Mouse (Mus musculus) cerebellum, adult 9-11 months (tissue): ENCODE data around the gene Tbx2.

ENCODE experiments used
- DNase-seq: peaks from one replicate; pipeline ENCODE4 v3.0.0; 2022

Gene Tbx2

GRCm38 (mm10) chr11:85832231-85832924 is at the start of gene Tbx2:
Tbx2 (plus strand) TSS chr11:85832551.
- no peak for DNase-seq

DNA sequence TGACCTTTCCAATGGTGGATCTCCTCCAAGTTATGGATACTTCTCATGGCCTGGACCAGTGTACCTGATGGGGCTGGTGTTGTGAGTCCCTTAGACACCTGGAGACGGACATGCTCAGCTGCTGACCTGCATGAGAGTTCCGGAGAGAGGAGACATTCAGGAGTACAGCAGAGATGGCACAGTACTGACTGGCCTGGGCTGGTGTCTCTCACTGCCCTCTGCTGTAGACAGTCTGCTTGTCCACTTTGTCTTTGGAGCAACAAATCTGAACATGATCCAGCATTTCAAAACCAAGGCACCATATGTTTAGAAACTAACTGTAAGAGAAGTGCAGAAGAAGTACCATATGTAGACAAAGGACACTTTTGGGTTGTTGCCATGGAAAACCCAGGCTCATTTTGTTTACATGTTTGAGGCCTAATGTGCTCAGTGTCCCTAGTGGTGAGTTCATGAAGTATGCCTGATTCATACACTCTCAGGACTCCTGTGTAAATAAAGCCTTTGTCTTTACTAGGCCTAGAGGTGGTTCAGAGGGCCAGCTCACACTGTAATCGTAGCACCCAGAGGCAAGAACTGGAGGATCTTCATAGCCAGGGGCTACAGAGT is 46.1 kb upstream of the Tbx2 start:
- peak; percentile 5 for DNase-seq

GRCm38 (mm10) chr11:85789750-85790149 is 42.6 kb upstream of the Tbx2 start:
- no peak for DNase-seq

GRCm38 (mm10) chr11:85790267-85790666 is 42.1 kb upstream of the Tbx2 start:
- DNase-seq, result no peak

- DNase-seq, result no peak
These were observed 41.1 kb upstream of the Tbx2 start for GRCm38 (mm10) chr11:85791212-85791611.

DNA sequence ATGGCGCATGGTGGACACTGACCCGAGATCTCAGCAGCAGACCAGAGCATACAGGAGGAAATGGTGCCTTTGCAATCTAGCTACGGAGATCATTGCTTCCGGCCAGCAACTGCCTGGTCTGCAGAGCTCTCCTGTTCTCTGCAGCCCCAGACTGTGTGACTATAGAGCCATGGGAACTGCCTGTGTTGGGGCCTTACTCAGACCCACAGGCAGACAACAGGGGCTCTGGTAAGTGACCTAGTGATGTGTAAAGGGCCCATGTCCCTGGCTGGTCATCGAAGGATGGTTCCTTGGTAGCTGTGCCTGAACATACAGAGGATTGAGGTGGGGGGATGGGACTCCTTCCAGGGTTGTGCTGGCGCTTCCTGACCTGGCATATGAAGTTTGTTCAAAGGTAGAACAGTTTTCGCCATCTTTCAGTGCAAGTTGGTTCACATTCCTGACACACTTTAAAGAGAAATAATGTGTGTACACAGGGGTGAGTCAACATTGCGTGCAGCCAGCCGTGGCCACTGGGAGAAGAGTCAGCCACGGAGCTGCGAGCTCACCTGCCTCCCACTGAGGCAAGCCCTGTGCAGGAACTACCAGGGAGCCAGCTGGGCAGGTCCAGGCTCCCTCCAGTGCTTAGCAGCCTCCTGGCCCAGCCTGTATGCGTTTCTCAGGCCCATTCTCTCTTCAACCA is 39.7 kb upstream of the Tbx2 start:
- no peak for DNase-seq

DNA sequence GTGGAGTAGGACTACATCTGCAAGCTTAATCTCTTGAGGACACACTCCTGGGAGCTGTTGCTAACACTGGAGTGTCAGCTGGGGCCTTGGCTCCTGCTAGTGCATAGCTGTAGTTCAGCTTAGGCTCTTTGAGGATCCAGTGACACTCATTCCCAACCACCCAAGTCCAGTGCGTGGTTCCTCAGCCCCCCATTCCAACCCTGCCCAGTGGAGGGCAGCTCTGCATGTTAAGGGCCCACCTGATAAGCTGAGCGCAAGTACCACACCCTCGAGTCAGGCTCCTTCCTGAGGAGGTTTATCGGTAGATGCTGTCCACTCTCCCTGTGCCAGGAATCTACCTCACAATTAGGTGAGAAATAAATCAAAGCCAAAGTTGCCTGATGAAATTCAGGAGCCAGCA is 32.9 kb upstream of the Tbx2 start:
- no peak for DNase-seq

DNA sequence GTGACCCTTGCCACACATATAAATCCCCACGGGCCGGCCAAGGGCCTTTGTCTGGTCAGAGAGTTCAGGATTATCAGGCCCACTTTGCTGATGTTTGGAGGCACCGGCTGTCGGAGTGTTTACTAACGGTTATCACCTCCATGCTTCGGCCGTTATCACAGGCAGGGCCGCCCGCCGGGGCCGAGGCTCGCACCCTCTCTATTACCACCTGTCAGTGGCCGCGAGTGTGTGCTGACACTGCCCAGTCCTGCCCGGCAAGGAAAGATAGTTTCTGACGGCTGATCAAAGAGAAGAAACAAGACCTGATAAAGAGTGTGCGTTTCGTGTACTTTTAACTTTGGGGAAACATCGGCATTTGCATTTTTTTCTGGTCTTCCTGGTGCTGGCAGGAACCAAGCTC is 32.5 kb upstream of the Tbx2 start:
- no peak for DNase-seq

DNA sequence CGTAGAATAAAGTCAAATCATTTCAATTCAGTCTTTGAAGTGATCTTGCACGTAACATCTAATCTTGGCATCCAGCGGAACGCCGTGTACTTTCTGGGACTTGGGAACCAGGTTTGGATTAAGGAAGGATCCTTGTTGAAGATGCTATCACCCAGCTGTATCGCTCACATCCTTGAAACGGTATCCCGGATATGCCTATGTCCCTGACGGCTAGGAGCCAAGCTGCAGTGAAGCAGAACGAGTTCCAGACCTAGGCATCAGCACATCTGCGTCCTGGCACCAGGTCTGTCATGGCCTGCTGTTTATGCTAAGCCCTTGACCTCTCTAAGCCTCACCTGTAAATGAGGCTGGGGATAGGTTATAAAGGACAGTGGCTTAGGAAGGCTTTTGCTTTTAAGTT is 32.0 kb upstream of the Tbx2 start:
- DNase-seq, result no peak

DNA sequence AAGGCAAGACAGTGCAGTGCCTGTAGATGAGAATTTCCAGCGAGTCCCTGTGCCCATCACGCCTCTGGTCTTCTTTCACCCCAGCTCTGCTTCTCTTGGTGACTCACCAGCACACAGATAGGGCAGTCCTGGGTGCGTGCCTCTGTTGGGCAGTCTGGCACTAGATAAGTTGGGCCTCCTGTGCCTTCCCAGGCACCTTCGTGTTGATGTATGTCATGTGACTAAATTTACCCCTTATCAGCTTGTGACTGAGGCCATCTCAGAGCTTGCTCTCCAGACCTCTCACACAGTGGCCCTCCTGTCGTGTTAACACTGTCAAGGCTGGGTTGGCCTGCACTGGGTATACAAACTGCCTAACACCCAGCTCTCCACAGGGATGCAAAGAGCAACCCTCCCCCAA is 28.3 kb upstream of the Tbx2 start:
- no peak for DNase-seq

DNA sequence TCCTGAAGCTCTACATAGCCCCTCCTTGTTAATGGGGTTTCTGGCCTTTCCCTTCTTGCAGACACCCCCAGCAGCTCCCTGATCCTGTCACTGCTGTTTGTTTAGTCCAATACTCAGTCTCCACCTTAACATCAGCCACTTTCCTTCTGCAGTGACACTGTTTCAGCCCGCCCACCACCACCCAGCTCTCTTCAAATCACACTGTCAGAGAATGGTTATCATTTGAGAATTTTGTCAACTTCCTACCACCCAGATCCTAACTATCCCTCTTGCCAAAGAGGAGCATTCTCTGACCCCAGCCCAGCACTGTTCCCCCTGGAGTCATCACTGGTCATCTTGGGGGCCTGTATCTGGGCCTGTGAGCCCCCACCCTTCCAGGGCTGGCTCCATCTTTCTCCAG is 26.6 kb upstream of the Tbx2 start:
- no peak for DNase-seq

- DNase-seq, result no peak
These were observed 25.0 kb upstream of the Tbx2 start for GRCm38 (mm10) chr11:85807353-85807752.

GRCm38 (mm10) chr11:85811229-85811628 is 21.1 kb upstream of the Tbx2 start:
- no peak for DNase-seq

DNA sequence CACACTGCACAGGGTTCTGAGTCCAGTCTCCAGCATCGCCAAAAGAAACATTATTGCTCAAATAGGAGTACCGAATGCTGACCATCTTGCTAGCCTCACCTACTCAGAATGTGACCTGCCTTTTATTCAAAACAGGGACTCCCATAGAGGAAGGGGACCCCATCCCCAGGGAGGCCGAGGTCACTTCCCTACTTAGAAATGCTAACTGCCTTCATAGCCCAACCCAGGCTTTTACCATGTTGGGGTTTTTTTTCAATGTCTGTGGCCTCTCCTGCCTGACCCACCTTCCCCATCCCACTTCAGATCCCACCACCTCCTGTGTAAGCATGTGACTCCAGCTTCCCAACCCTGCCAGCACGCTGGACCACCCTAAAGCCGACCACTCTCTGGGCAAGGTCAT is 20.7 kb upstream of the Tbx2 start:
- DNase-seq, result no peak

GRCm38 (mm10) chr11:85812201-85812966 is 20.0 kb upstream of the Tbx2 start:
- DNase-seq, result no peak

GRCm38 (mm10) chr11:85814678-85815077 is 17.7 kb upstream of the Tbx2 start:
- DNase-seq, result no peak

- no peak for DNase-seq
These were observed 15.9 kb upstream of the Tbx2 start for GRCm38 (mm10) chr11:85816471-85816870.

DNA sequence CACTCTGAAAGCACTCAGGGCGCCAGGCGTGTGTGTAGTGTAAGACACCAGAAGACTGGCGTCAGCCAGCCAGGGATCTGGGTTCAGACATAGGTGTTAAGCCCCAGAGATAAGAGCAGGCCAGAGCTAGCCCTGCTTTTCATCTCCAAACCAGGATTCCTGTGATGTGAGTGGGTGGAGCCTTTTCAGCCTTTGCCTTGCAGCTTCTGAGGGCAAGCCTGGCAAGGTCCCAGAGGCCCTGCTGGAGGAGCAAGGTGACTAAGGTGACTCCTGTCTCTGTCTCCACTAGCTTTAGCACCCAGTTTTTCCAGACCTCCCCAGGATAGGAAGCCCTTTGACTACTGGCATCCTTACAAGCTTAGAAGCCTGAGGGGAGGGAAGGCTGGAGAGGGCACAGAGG is 13.9 kb upstream of the Tbx2 start:
- DNase-seq, result no peak

GRCm38 (mm10) chr11:85820959-85821358 is 11.4 kb upstream of the Tbx2 start:
- no peak for DNase-seq

- DNase-seq, result no peak
These were observed 10.7 kb upstream of the Tbx2 start for GRCm38 (mm10) chr11:85821659-85822058.

DNA sequence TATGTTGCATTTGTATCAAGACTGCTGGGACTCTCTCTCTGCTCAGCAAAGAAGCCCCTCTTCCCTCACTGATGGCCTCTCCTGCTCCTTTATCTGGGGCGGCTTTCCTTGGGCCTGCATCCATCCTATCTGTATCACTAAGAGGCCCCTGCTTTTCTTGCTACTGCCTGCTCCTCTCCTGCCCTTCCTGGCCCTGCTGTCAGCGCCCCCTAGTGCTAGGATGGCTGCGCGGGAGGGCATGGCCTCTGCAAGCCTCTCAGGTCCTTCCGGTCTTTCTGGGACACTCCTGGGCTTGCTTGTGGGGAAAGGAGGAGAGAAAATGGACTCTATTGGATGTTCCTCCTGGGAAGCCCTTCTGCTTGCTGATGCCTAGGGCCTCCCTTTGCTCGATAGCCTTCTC is 9.2 kb upstream of the Tbx2 start:
- peak; percentile 43 for DNase-seq

DNA sequence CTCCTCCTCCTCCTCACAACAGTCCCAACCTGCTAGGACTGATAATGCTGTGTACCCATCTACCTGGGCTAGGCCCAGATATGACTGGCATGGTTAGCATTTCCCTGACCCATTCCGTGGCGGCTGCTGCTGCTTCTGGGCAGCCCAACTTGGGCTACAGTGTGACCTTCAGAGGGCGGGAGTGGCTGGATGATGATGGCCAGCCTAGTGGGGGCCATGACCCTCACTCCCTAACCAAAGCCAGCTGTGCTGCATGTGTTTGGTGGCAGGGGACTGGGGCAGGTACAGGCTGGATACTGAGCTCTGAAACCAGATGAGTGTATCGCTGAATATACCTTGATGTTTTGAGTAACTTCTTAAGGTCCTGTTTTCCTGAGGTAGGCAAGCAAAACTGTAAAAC is 8.6 kb upstream of the Tbx2 start:
- DNase-seq, result no peak

DNA sequence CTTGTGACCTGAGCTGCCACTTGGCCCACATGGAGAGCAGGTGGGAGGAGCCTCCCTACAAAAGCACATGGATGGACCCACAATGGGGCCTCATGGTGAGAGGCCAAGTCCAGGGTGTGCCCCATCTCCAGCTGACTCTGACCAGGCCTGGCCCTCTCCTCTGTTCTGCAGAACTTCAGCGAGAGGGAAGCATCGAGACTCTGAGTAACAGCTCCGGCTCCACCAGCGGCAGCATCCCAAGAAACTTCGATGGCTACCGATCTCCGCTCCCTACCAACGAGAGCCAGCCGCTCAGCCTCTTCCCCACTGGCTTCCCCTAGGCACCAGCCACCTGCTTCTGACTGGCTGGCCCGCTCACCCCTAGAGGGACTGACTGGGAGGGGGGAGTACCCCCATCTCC is 7.3 kb upstream of the Tbx2 start:
- DNase-seq, result no peak

- no peak for DNase-seq
These were observed 6.5 kb upstream of the Tbx2 start for GRCm38 (mm10) chr11:85825823-85826222.
